Mouse (Mus musculus) midbrain, embryonic 15.5 days (tissue): ENCODE measurements at regions not wholly inside any gene's neighbourhood (a gene's known extent, or its start where the extent isn't known, plus 50 kb on each side); places are given as distances from the start of the nearest gene placed in this dataset.

ENCODE experiments used
- ATAC-seq: fragments of 200-750 bp; cut with Nextera tagmentation; replicated peaks from 2 replicates; pipeline ENCODE4 v1.8.0; 2017; ENCODE audit warnings: moderate TSS enrichment
- H3K27ac ChIP-seq: fragments of 300-500 bp; sonication (generic); 2 replicates; pipeline ENCODE4 v1.5.1; 2015; ENCODE audit warnings: mild to moderate bottlenecking, inconsistent platforms
- H3K27me3 ChIP-seq: fragments of 300-500 bp; sonication (generic); replicated peaks from 2 replicates; pipeline ENCODE4 v1.6.1; 2015; ENCODE audit warnings: inconsistent platforms
- H3K36me3 ChIP-seq: fragments of 300-500 bp; sonication (generic); replicated peaks from 2 replicates; pipeline ENCODE4 v1.6.1; 2015; ENCODE audit warnings: inconsistent platforms
- H3K4me1 ChIP-seq: fragments of 300-500 bp; sonication (generic); 2 replicates; pipeline ENCODE4 v1.6.1; 2015; ENCODE audit warnings: inconsistent platforms
- H3K4me2 ChIP-seq: fragments of 300-500 bp; sonication (generic); 2 replicates; pipeline ENCODE4 v1.6.1; 2015; ENCODE audit warnings: inconsistent platforms, mild to moderate bottlenecking, moderate library complexity
- H3K4me3 ChIP-seq: fragments of 300-500 bp; sonication (generic); 2 replicates; pipeline ENCODE4 v1.5.1; 2015; ENCODE audit warnings: mild to moderate bottlenecking, inconsistent platforms
- H3K9ac ChIP-seq: fragments of 300-500 bp; sonication (generic); 2 replicates; pipeline ENCODE4 v1.6.1; 2015; ENCODE audit warnings: mild to moderate bottlenecking, inconsistent platforms
- H3K9me3 ChIP-seq: fragments of 300-500 bp; sonication (generic); 2 replicates; pipeline ENCODE4 v1.6.1; 2016; ENCODE audit warnings: inconsistent platforms
- WGBS: fragments of 180-500 bp; shearing (Covaris S2); methylation state at CpG from one replicate; pipeline ENCODE4 v1.1.7; 2015; ENCODE audit warnings: mixed read lengths; 5-methylcytosine and 5-hydroxymethylcytosine counted together

GRCm38 (mm10) chr3:143036108-143036507 is 154.3 kb upstream of the Pkn2 start:
- Histone ChIP-seq H3K9me3 (no peaks in the 10 kb centered on the region), H3K4me2 (no peak overlapping the region), H3K27me3 (no peaks in the 10 kb centered on the region), H3K4me3 (no peak overlapping the region), H3K9ac (no peak overlapping the region), H3K36me3 (no peaks in the 10 kb centered on the region), H3K27ac (no peak overlapping the region), H3K4me1 (no peaks in the 10 kb centered on the region)
- no peak for ATAC-seq
- WGBS: 91% methylated on average over 1 of the region's 1 CpGs

DNA sequence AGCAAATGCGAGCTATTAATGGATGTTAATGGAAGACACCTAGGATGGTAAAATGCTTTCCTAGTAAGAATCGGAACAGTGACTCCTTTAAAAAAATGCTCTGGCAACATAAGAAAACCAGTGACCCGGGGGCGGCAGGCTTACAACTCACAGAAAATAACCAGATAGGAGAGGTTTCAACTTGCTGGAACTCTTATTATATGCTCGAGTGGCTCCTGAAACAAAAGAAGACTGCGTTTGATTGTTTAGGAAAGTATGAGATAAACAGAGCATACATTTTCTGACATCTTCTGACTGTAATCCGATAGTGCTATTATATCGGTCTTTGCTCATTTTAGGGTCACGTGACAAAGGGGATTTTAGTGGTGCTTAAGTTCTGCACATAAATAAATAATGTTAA is 152.8 kb upstream of the Pkn2 start:
- no peak overlapping the region for H3K4me2 ChIP-seq
- no peak for ATAC-seq
- no peaks in the 10 kb centered on the region for H3K36me3 ChIP-seq
- WGBS: 77% methylated on average over 9 of the region's 9 CpGs
- H3K4me1 ChIP-seq: no peaks in the 10 kb centered on the region
- no peak overlapping the region for H3K9ac ChIP-seq
- H3K27me3 ChIP-seq: no peaks in the 10 kb centered on the region
- H3K4me3 ChIP-seq: no peak overlapping the region
- H3K27ac ChIP-seq: no peak overlapping the region
- no peaks in the 10 kb centered on the region for H3K9me3 ChIP-seq

- Histone ChIP-seq H3K27me3 (no peaks in the 10 kb centered on the region), H3K27ac (no peak overlapping the region), H3K4me3 (no peak overlapping the region), H3K4me2 (no peak overlapping the region), H3K36me3 (no peaks in the 10 kb centered on the region), H3K9ac (no peak overlapping the region), H3K9me3 (no peaks in the 10 kb centered on the region), H3K4me1 (no peaks in the 10 kb centered on the region)
- WGBS: 79% methylated on average over 4 of the region's 4 CpGs
- no peak for ATAC-seq
These were observed 140.7 kb upstream of the Pkn2 start for GRCm38 (mm10) chr3:143022486-143022885.

GRCm38 (mm10) chr3:143021159-143021871 is 139.5 kb upstream of the Pkn2 start:
- Histone ChIP-seq H3K27me3 (no peaks in the 10 kb centered on the region), H3K4me1 (no peaks in the 10 kb centered on the region), H3K9me3 (no peaks in the 10 kb centered on the region), H3K9ac (no peak overlapping the region), H3K4me3 (no peak overlapping the region), H3K36me3 (no peaks in the 10 kb centered on the region), H3K27ac (no peak overlapping the region), H3K4me2 (no peak overlapping the region)
- 88% methylated on average over 11 of the region's 11 CpGs for WGBS
- ATAC-seq: no peak

- H3K36me3 ChIP-seq: no peaks in the 10 kb centered on the region
- no peak overlapping the region for H3K4me3 ChIP-seq
- ATAC-seq: no peak
- H3K4me1 ChIP-seq: no peaks in the 10 kb centered on the region
- H3K9ac ChIP-seq: no peak overlapping the region
- H3K27ac ChIP-seq: no peak overlapping the region
- H3K9me3 ChIP-seq: no peaks in the 10 kb centered on the region
- no peaks in the 10 kb centered on the region for H3K27me3 ChIP-seq
- no peak overlapping the region for H3K4me2 ChIP-seq
- WGBS: 86% methylated on average over 4 of the region's 4 CpGs
These were observed 135.7 kb upstream of the Pkn2 start for GRCm38 (mm10) chr3:143017480-143017879.

- no peaks in the 10 kb centered on the region for H3K36me3 ChIP-seq
- WGBS: 89% methylated on average over 5 of the region's 5 CpGs
- H3K4me2 ChIP-seq: no peak overlapping the region
- H3K9me3 ChIP-seq: no peaks in the 10 kb centered on the region
- no peak overlapping the region for H3K27ac ChIP-seq
- no peaks in the 10 kb centered on the region for H3K4me1 ChIP-seq
- no peak for ATAC-seq
- no peaks in the 10 kb centered on the region for H3K27me3 ChIP-seq
- no peak overlapping the region for H3K9ac ChIP-seq
- H3K4me3 ChIP-seq: no peak overlapping the region
These were observed 135.0 kb upstream of the Pkn2 start for GRCm38 (mm10) chr3:143016758-143017157.

DNA sequence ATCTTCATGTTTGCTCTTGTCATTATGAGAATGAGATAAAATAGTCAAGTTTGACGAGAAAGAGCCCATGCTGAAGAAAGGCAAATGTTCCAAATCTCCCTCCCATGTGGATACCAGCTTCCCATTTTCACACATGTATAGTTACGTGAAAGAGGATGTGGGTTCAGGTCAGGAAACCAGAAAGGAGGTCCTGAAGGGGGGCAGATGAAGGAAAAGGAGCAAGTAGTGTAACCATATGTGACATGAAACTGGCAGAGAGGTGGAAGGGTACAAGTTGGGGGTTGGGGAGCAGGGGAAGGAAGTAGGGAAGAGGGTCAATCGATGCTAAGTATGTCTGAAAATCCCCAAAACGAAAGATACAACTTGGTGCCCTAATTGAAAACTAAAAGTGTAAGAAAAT is 132.6 kb upstream of the Pkn2 start:
- H3K27me3 ChIP-seq: no peaks in the 10 kb centered on the region
- H3K27ac ChIP-seq: no peak overlapping the region
- H3K4me3 ChIP-seq: no peak overlapping the region
- no peak overlapping the region for H3K9ac ChIP-seq
- no peaks in the 10 kb centered on the region for H3K9me3 ChIP-seq
- H3K4me2 ChIP-seq: no peak overlapping the region
- H3K4me1 ChIP-seq: no peaks in the 10 kb centered on the region
- 83% methylated on average over 4 of the region's 4 CpGs for WGBS
- ATAC-seq: no peak
- no peaks in the 10 kb centered on the region for H3K36me3 ChIP-seq

- H3K27me3 ChIP-seq: no peaks in the 10 kb centered on the region
- WGBS: 88% methylated on average over 3 of the region's 3 CpGs
- H3K27ac ChIP-seq: no peak overlapping the region
- H3K36me3 ChIP-seq: no peaks in the 10 kb centered on the region
- ATAC-seq: no peak
- H3K4me2 ChIP-seq: no peak overlapping the region
- no peak overlapping the region for H3K9ac ChIP-seq
- H3K4me1 ChIP-seq: no peaks in the 10 kb centered on the region
- H3K9me3 ChIP-seq: no peaks in the 10 kb centered on the region
- no peak overlapping the region for H3K4me3 ChIP-seq
These were observed 125.2 kb upstream of the Pkn2 start for GRCm38 (mm10) chr3:143007047-143007446.

GRCm38 (mm10) chr3:143001952-143002351 is 120.1 kb upstream of the Pkn2 start:
- no peak overlapping the region for H3K27ac ChIP-seq
- WGBS: 39% methylated on average over 5 of the region's 5 CpGs
- H3K27me3 ChIP-seq: no peaks in the 10 kb centered on the region
- no peaks in the 10 kb centered on the region for H3K36me3 ChIP-seq
- no peaks in the 10 kb centered on the region for H3K4me1 ChIP-seq
- H3K4me2 ChIP-seq: no peak overlapping the region
- H3K9me3 ChIP-seq: no peaks in the 10 kb centered on the region
- no peak for ATAC-seq
- H3K9ac ChIP-seq: no peak overlapping the region
- no peak overlapping the region for H3K4me3 ChIP-seq

DNA sequence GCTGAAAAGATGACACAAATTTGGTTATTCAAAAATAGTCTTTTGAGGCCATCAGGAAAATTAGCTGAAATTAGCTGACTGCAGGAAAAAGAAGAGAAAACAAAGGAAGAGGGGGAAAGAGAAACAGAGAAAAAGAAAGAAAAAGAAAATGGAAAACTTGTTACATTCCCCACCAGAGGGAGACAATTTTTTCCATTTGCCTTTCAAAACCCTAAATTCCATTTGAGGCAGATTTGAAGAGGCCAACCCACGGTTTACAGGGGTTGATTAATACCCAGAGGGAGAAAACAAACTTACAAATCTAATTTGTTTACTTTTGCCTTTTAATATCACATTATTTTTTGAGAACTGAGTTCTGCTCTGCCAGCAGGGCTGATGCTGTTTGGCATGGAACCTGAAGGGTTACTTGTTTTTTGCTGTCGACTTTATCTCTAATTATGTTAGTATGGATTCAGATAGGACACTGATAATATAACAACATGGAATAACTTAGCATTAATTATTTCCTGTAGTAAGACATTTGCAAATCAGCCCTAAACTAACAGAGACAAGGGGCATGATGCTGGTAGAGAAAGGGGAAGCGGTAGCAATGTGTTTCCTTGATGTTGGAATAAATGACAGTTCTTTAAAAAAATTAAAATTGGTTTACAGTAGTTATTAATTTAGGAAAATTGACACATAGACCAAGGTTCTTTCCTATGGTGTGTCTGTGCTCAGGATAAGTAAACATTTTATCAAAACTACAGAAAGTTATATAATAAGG is 114.4 kb upstream of the Pkn2 start:
- Histone ChIP-seq H3K9me3 (no peaks in the 10 kb centered on the region), H3K4me1 (no peaks in the 10 kb centered on the region), H3K4me3 (no peak overlapping the region), H3K9ac (no peak overlapping the region), H3K36me3 (no peaks in the 10 kb centered on the region), H3K27ac (no peak overlapping the region), H3K27me3 (no peaks in the 10 kb centered on the region), H3K4me2 (no peak overlapping the region)
- ATAC-seq: no peak
- WGBS: 47% methylated on average over 3 of the region's 3 CpGs

DNA sequence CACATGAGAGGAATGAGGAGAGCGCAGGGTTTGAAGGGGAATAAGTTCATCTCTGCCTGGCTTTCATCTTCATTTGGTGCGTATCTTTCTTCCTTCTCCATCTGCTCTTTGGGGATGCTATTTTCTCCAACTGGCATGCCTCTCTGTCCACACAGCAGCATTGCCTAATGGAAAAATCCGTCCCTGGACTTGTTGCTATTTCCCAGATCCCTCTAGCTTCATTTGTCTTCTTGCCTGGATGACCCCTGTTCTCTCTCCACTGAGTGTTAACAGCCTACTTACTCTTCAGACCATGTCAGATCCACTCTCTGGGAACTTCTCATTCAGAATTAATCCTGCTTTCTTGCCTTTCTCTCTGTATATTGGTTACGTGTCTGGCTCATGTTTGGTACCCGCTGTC is 102.7 kb upstream of the Pkn2 start:
- H3K9me3 ChIP-seq: no peaks in the 10 kb centered on the region
- no peak for ATAC-seq
- H3K27me3 ChIP-seq: no peaks in the 10 kb centered on the region
- H3K4me2 ChIP-seq: no peak overlapping the region
- no peak overlapping the region for H3K27ac ChIP-seq
- 87% methylated on average over 5 of the region's 5 CpGs for WGBS
- H3K4me1 ChIP-seq: no peaks in the 10 kb centered on the region
- no peaks in the 10 kb centered on the region for H3K36me3 ChIP-seq
- H3K4me3 ChIP-seq: no peak overlapping the region
- H3K9ac ChIP-seq: no peak overlapping the region

DNA sequence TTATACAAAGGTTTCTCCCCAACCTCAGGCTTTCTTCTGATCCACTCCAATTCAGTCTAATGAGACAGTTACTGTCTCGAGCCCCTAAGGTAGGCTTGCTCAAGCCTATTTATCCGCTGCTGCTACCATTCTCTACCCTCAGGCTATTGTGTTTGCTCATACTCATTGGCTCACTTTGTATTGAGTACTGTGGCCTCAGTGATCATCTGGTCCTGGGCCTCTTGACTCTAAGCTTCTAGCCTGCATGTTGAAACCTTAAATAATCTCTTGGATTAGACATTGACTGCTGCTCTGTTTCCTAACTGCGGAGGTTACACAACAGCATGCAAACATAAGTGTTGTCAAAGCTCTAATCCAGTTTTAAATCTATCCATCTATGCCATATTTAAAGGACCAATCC is 99.4 kb upstream of the Pkn2 start:
- Histone ChIP-seq H3K4me1 (peaks cover 5% of the 10 kb centered on the region; the same call in 1 of the 2 replicates), H3K4me3 (no peak overlapping the region), H3K9me3 (no peaks in the 10 kb centered on the region), H3K27me3 (no peaks in the 10 kb centered on the region), H3K4me2 (no peak overlapping the region), H3K36me3 (no peaks in the 10 kb centered on the region), H3K27ac (no peak overlapping the region), H3K9ac (no peak overlapping the region)
- 78% methylated on average over 3 of the region's 3 CpGs for WGBS
- no peak for ATAC-seq

DNA sequence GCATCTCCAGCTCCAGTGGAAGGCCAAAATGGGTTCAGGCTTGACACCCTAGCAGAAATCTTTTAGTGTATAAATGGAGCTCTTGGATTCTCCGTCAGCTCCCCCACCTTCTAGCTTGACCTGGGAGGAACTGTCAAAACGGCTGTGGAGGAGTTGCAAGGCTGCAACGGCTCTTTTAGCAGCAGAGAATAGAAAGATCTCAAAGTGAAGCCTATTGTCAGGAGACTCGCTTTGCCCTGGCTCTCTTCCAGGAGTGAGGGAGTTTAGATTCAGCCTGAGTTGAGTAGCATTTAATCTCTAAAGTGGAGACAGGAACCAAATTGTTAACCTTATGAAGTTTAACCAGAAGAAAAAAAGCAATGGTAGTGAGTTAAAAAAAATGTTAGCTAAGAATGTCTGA is 97.4 kb upstream of the Pkn2 start:
- H3K9me3 ChIP-seq: no peaks in the 10 kb centered on the region
- H3K9ac ChIP-seq: no peak overlapping the region
- H3K4me3 ChIP-seq: no peak overlapping the region
- no peak overlapping the region for H3K27ac ChIP-seq
- no peak overlapping the region for H3K4me2 ChIP-seq
- WGBS: 7% methylated on average over 4 of the region's 4 CpGs
- no peak for ATAC-seq
- peaks cover 5% of the 10 kb centered on the region; the same call in 1 of the 2 replicates for H3K4me1 ChIP-seq
- H3K36me3 ChIP-seq: no peaks in the 10 kb centered on the region
- no peaks in the 10 kb centered on the region for H3K27me3 ChIP-seq
